Mouse (Mus musculus) T-helper 1 cell (primary cell): ENCODE measurements around the gene Pcmtd2.
"Not testable (repeated sequence)": the region's sequence is repeated elsewhere in the genome, so short reads cannot be mapped to it uniquely, and the experiment has no call there.

ENCODE experiments used
- in situ Hi-C: fragments of 300-600 bp; cut with MboI, MseI; formaldehyde crosslinking; loops from one replicate; pipeline ENCODE4 v1.15.1; 2025; ENCODE audit warnings: high pct_unique_total_duplicates

Gene Pcmtd2

DNA sequence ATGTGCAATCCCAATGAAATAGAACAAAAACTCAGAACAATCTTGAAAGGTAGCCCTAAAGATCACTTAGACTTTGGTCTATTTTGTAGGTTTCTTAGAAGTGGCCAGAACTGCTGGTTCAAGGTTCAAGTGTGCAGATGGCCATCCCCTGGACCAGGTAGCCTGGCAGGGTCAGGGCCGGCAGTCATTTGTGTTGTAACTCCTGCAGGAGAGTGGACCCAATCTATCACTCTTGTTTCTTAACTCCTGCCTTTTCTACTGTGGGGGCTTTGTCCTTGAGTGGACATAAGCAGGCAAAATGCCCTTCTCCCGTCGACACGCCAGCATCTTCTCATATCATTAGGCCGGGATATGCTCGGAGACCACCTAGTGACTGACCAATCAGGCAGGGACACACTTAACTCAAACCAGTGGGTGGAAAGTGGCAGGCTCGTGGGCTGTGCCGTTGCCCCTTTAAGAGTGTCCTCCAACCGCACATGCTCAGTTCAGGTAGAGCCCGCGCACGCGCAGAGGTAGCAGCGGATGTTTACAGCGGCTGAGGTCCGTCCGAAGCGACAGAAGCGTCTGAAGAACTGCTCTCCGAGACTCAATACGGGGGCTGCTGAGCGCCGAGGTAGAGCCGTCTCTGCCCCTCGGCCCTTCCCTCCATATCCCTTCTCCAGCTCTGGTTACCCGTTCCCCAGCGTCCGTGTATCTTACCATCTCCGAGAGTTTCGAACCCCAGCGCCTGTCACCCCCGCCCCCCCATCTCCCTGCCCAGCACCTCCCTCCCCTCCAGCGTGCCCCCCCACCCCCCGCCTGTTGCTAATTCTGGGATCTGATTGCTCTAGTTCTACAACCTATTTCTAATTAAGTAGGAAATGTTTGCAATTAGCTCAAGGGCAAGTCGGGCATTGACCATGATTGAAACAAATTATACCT, at the start of gene Pcmtd2:
Gene Pcmtd2, plus strand, starts transcription at position 483 of the 921 bp plus-strand sequence.
- in situ Hi-C loops = no loop called here

DNA sequence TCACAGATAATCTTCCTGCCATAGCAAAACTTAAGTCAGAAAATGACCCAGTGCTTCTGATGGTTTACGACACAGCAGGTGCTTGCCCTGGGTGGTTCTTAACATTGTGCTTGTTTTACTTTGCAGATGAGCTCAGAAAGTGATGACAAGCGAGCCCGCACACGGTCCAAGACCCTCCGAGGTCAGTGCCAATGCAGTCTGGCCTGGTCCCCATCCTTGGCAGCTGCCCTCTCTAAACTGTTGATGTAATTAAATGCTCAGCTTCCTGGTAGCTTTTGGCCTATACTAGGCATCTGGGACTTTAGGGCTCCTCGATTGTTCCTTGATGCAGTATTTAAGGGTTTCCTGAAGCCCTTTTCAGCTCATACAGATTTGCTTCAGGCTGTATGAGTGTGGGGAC, 48.3 kb upstream of the Pcmtd2 start:
- in situ Hi-C loops = no loop called here

DNA sequence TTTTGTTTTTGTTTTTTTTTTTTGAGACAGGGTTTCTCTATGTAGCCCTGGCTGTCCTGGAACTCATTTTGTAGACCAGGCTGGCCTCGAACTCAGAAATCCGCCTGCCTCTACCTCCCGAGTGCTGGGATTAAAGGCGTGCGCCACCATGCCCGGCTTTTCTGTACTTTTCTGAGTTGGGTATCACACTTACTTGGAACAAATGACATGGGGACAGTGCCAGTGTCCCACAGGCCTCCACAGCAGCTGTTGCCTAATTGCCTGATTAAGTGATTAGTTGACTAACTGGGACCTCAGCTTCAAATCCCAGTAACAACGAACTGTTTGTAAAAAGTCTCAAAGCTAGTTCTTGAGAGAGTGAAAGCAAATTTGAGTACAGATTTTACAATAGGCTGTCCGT, 44.5 kb upstream of the Pcmtd2 start:
- in situ Hi-C loops = not testable (repeated sequence)

- in situ Hi-C loops = no loop called here
Measured at GRCm38 (mm10) chr2:181795641-181796130, 42.0 kb upstream of the Pcmtd2 start.

- in situ Hi-C loops = no loop called here
Measured at GRCm38 (mm10) chr2:181797672-181798071, 40.0 kb upstream of the Pcmtd2 start.

- in situ Hi-C loops = no loop called here
Measured at GRCm38 (mm10) chr2:181829032-181829650, 8.5 kb upstream of the Pcmtd2 start.

DNA sequence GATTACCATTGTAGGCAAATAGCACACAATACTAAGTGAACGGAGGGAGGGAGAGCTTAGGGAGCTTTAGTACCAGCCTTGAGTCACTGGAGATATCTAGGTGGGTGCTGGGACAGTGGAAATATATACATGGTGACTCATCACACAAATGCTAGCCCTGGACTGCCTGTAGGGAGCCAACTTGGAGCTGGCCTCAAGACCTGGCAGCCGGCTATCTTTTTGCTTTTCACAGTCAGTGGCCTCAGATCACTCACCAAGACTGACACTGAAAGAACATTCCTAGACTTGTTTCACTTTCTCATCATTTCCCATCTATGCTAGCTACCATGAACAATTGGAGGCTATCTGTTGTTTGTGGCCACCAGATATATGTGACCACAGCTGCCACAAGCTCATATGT, 4.9 kb upstream of the Pcmtd2 start:
- in situ Hi-C loops = no loop called here

GRCm38 (mm10) chr2:181838293-181838680, 633 bp downstream of the Pcmtd2 start:
- in situ Hi-C loops = no loop called here

- in situ Hi-C loops = no loop called here
Measured at GRCm38 (mm10) chr2:181845709-181846394, 8.2 kb downstream of the Pcmtd2 start.

DNA sequence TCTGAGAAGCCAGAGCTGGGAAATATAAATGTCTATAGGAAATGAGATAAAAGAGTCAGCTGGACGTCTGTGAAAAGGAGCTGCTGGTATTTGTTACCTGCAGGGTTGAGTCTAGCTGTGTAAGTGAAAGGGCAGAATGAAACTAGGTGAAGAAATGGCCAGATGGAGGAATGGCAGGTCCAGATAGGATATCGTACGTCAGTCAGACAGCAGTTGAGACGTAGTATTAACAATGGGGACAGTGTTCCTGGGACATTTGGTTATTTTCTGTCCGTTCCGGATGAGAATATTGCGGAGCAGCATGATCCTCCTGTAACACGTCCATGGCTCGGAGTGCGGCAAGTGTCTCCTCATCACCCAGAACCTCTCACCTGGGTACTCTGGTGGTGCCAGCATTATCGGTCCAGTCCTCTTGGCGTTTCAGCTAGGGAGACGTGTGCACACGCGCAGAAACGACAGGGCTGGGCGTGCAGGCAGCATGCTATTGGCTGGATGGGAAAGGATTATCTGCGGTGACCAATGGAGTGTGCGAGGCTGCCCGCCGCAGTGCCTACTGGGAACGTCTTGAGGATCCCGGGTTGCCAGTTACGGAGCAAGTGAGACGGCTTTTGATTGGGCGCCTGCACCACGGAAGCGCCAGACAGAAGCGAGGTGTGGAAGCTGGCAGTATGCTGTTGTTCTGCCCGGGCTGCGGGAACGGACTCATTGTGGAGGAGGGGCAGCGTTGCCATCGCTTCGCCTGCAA, 26.3 kb downstream of the Pcmtd2 start, which contains the start of gene Polr3k:
Gene Polr3k, plus strand, starts transcription at position 547 of the 745 bp plus-strand sequence.
- in situ Hi-C loops = loop anchor here (10.0 kb wide), 1 partner anchor 1959 kb away; no protein-coding TSS in a partner anchor

GRCm38 (mm10) chr2:181864536-181864860, 26.8 kb downstream of the Pcmtd2 start:
- in situ Hi-C loops = loop anchor here (10.0 kb wide), 1 partner anchor 1960 kb away; no protein-coding TSS in a partner anchor

GRCm38 (mm10) chr2:181866931-181867330, 29.3 kb downstream of the Pcmtd2 start:
- in situ Hi-C loops = loop anchor here (5.0 to 10.0 kb wide), 2 partner anchors 145 to 1962 kb away; no protein-coding TSS in a partner anchor

DNA sequence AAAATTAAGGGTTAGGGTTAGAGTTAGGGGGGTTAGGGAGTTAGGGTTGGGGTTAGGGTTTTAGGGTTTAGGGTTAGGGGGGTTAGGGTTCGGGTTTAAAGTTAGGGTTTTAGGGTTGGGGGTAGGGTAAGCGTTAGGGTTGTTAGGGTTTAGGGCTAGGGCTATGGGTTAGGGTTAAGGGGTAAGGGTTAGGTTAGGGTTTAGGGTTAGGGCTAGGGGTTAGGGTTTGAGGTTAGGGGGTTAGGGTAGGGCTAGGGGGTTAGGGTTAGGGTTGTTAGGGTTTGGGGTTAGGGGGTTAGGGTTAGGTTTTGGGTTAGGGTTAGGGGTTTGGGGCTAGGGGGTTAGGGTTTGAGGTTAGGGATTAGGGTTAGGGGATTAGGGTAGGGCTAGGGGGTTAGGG, 33.4 kb downstream of the Pcmtd2 start:
- in situ Hi-C loops = no loop called here

GRCm38 (mm10) chr2:181878903-181879302, 41.2 kb downstream of the Pcmtd2 start:
- in situ Hi-C loops = no loop called here

DNA sequence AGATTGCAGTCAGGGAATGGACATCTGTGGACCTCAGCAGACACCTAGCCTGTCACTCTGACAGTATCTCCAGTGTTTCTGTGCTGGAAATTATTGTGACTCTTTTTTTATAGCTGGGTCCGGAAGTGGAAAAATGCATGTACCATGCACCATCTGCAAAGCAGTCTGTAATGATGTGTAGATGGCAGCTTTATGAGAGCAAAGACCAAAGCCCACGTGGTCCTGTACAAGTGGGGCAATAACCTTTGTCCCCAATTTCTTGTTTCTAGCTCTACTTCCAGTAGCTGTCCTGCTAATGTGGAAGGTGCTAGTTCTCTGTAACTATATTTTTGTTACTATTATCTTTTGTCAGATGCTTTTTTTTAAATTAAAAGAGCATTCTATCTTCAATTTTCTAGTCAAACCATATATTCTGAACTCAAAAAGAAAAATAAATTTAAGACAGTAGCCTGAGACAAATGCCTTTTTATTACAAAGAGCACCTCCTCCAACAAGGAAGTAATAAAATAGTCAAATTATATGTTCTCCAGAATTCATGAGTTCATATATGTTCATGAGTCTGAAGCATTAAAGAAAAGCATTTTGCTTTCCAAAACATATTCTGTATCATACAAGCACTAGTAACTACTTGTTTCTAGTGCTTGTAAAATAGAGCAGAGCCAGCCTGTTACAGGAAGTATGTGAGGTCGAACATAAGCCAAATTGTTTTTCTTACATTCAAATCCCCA, 45.5 kb downstream of the Pcmtd2 start:
- in situ Hi-C loops = no loop called here
